Mouse (Mus musculus) erythroblast, embryonic 14.5 days (primary cell): ENCODE measurements around the gene Tfcp2l1.

Experiments
- GATA1 ChIP-seq: IDR thresholded peaks from 2 replicates; pipeline ENCODE4 v1.6.1; 2012; ENCODE audit warnings: low read length, inconsistent platforms, mixed read lengths
- TAL1 ChIP-seq: IDR thresholded peaks from 3 replicates; pipeline ENCODE4 v1.6.1; 2012; ENCODE audit warnings: low read length, inconsistent platforms, mixed read lengths

- TF ChIP-seq TAL1 (no peak), GATA1 (no peak)
These were observed 29.4 kb upstream of the Tfcp2l1 start for GRCm38 (mm10) chr1:118598339-118598738.
